Mouse (Mus musculus): Measurements from ENCODE around the gene Dlx1.

Dlx1 gene

GRCm38 (mm10) chr2:71546640-71547071 is 18.7 kb downstream of the Dlx1 start, which contains the start of gene Dlx2:
Dlx2 (minus strand) TSS chr2:71546754.
- DNase-seq (ENCODE audit: low spot score), result no peak

GRCm38 (mm10) chr2:71547829-71548228 is 19.9 kb downstream of the Dlx1 start:
- DNase-seq (ENCODE audit: low spot score), result peak; percentile 62

GRCm38 (mm10) chr2:71550330-71550729 is 22.4 kb downstream of the Dlx1 start:
- DNase-seq (ENCODE audit: low spot score), result no peak

GRCm38 (mm10) chr2:71551704-71552103 is 23.8 kb downstream of the Dlx1 start:
- DNase-seq (ENCODE audit: low spot score), result no peak

- DNase-seq (ENCODE audit: low spot score), result no peak
Measured at GRCm38 (mm10) chr2:71556071-71556470, 28.2 kb downstream of the Dlx1 start.

- DNase-seq (ENCODE audit: low spot score), result no peak
Measured at GRCm38 (mm10) chr2:71566466-71566865, 38.6 kb downstream of the Dlx1 start.

- DNase-seq (ENCODE audit: low spot score), result no peak
Measured at GRCm38 (mm10) chr2:71573736-71574135, 45.8 kb downstream of the Dlx1 start.

- DNase-seq (ENCODE audit: low spot score), result no peak
Measured at GRCm38 (mm10) chr2:71577059-71577458, 49.1 kb downstream of the Dlx1 start.

- peak; percentile 60 for DNase-seq (ENCODE audit: low spot score)
Measured at GRCm38 (mm10) chr2:71580632-71581466, 52.9 kb downstream of the Dlx1 start.

- no peak for DNase-seq (ENCODE audit: low spot score)
Measured at GRCm38 (mm10) chr2:71581488-71581887, 53.6 kb downstream of the Dlx1 start.

Data from ovary, postnatal 14 days (tissue).